Mouse (Mus musculus) right cerebral cortex, postnatal 36 days (tissue): ENCODE results near the gene Zdhhc17.
A peak's percentile ranks its signal among the peaks of the same experiment; 100 is the strongest.

Source experiments
- DNase-seq, 2 experiments: peaks; one replicate each; pipeline ENCODE4 v3.0.0; 2022; ENCODE audit warnings: low spot score in 2 of 2, mixed read lengths in 1 of 2

Zdhhc17 gene

GRCm38 (mm10) chr10:110958879-110959278, 51.1 kb downstream of the Zdhhc17 start:
- DNase-seq = no peak

- DNase-seq = peak in 1 of 2 experiments; percentile 37
These were observed 56.9 kb downstream of the Zdhhc17 start for GRCm38 (mm10) chr10:110952937-110953451.

- DNase-seq = no peak
These were observed 57.7 kb downstream of the Zdhhc17 start for GRCm38 (mm10) chr10:110952271-110952670.

GRCm38 (mm10) chr10:110951748-110952147, 58.2 kb downstream of the Zdhhc17 start:
- no peak for DNase-seq

GRCm38 (mm10) chr10:110951112-110951511, 58.8 kb downstream of the Zdhhc17 start:
- no peak for DNase-seq

- DNase-seq = no peak
These were observed 62.4 kb downstream of the Zdhhc17 start for GRCm38 (mm10) chr10:110947574-110947973.

GRCm38 (mm10) chr10:110945966-110946365, 64.0 kb downstream of the Zdhhc17 start:
- DNase-seq = no peak

- no peak for DNase-seq
These were observed 65.8 kb downstream of the Zdhhc17 start for GRCm38 (mm10) chr10:110944175-110944574.

- DNase-seq = no peak
These were observed 67.1 kb downstream of the Zdhhc17 start for GRCm38 (mm10) chr10:110942806-110943205.

- no peak for DNase-seq
These were observed 68.0 kb downstream of the Zdhhc17 start for GRCm38 (mm10) chr10:110941968-110942367.

- DNase-seq = no peak
These were observed 69.1 kb downstream of the Zdhhc17 start for GRCm38 (mm10) chr10:110940740-110941398.

GRCm38 (mm10) chr10:110939717-110940116, 70.2 kb downstream of the Zdhhc17 start:
- no peak for DNase-seq

- DNase-seq = peak; percentile 60 to 68
These were observed 70.9 kb downstream of the Zdhhc17 start for GRCm38 (mm10) chr10:110938841-110939549.

- DNase-seq = no peak
These were observed 71.6 kb downstream of the Zdhhc17 start for GRCm38 (mm10) chr10:110938361-110938760.

GRCm38 (mm10) chr10:110935669-110936068, 74.3 kb downstream of the Zdhhc17 start:
- no peak for DNase-seq

GRCm38 (mm10) chr10:110935081-110935480, 74.9 kb downstream of the Zdhhc17 start:
- no peak for DNase-seq

- no peak for DNase-seq
These were observed 76.4 kb downstream of the Zdhhc17 start for GRCm38 (mm10) chr10:110933584-110933983.

GRCm38 (mm10) chr10:110931913-110932560, 77.9 kb downstream of the Zdhhc17 start:
- DNase-seq = no peak

- no peak for DNase-seq
These were observed 78.6 kb downstream of the Zdhhc17 start for GRCm38 (mm10) chr10:110931161-110931912.

GRCm38 (mm10) chr10:110929756-110930155, 80.2 kb downstream of the Zdhhc17 start:
- no peak for DNase-seq

GRCm38 (mm10) chr10:110927491-110927890, 82.4 kb downstream of the Zdhhc17 start:
- DNase-seq = no peak

GRCm38 (mm10) chr10:110922612-110923011, 87.3 kb downstream of the Zdhhc17 start:
- no peak for DNase-seq
